Mouse (Mus musculus) midbrain, embryonic 15.5 days (tissue): Measurements from ENCODE around the gene Serpina6. TPM values are rescaled to one million over a fixed set of nuclear protein-coding genes. Genes with fewer than 3 reads are reported as not detected.
"Not testable (repeated sequence)": the region's sequence is repeated elsewhere in the genome, so short reads cannot be mapped to it uniquely, and the experiment has no call there.

Experiments used
- ATAC-seq: fragments of 200-750 bp; cut with Nextera tagmentation; replicated peaks from 2 replicates; pipeline ENCODE4 v1.8.0; 2017; ENCODE audit warnings: moderate TSS enrichment
- H3K27ac ChIP-seq: fragments of 300-500 bp; sonication (generic); 2 replicates; pipeline ENCODE4 v1.5.1; 2015; ENCODE audit warnings: mild to moderate bottlenecking, inconsistent platforms
- H3K27me3 ChIP-seq: fragments of 300-500 bp; sonication (generic); replicated peaks from 2 replicates; pipeline ENCODE4 v1.6.1; 2015; ENCODE audit warnings: inconsistent platforms
- H3K36me3 ChIP-seq: fragments of 300-500 bp; sonication (generic); replicated peaks from 2 replicates; pipeline ENCODE4 v1.6.1; 2015; ENCODE audit warnings: inconsistent platforms
- H3K4me1 ChIP-seq: fragments of 300-500 bp; sonication (generic); 2 replicates; pipeline ENCODE4 v1.6.1; 2015; ENCODE audit warnings: inconsistent platforms
- H3K4me2 ChIP-seq: fragments of 300-500 bp; sonication (generic); 2 replicates; pipeline ENCODE4 v1.6.1; 2015; ENCODE audit warnings: inconsistent platforms, mild to moderate bottlenecking, moderate library complexity
- H3K4me3 ChIP-seq: fragments of 300-500 bp; sonication (generic); 2 replicates; pipeline ENCODE4 v1.5.1; 2015; ENCODE audit warnings: mild to moderate bottlenecking, inconsistent platforms
- H3K9ac ChIP-seq: fragments of 300-500 bp; sonication (generic); 2 replicates; pipeline ENCODE4 v1.6.1; 2015; ENCODE audit warnings: mild to moderate bottlenecking, inconsistent platforms
- H3K9me3 ChIP-seq: fragments of 300-500 bp; sonication (generic); 2 replicates; pipeline ENCODE4 v1.6.1; 2016; ENCODE audit warnings: inconsistent platforms
- WGBS: fragments of 180-500 bp; shearing (Covaris S2); methylation state at CpG from one replicate; pipeline ENCODE4 v1.1.7; 2015; ENCODE audit warnings: mixed read lengths; 5-methylcytosine and 5-hydroxymethylcytosine counted together
- polyA plus RNA-seq: library from polyadenylated mRNA; unstranded; fragments of >200 nt; fragmentation: Nextera tagmentation; extraction: Ambion mirVana; gene quantifications from 2 replicates; pipeline ENCODE4 v1.2.1, GENCODE M21; 2015

The Serpina6 gene
- polyA plus RNA-seq, 1 experiment from 2014 or later: not detected

DNA sequence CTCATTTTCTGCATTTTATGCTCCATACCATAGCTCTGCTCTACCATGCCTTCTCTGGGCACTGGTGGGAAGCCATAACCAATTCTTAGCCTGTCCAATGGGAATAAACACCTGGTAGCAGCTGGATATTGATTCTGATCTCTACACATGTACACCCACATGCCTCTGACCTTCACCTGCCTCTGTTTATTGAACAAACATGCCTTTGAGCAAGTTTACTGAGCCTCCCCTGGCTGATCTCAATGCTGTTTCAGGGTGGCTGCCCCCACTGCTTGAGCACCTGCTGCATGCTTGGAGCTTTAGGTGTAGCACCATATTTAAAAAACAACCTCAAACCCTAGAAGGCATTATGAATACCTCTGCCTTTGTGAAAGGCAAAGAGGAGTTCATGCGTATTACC lies 22.8 kb upstream of the Serpina6 start:
- 91% methylated on average over 1 of the region's 1 CpGs for WGBS
- not testable (repeated sequence) for ATAC-seq, H3K27ac ChIP-seq

DNA sequence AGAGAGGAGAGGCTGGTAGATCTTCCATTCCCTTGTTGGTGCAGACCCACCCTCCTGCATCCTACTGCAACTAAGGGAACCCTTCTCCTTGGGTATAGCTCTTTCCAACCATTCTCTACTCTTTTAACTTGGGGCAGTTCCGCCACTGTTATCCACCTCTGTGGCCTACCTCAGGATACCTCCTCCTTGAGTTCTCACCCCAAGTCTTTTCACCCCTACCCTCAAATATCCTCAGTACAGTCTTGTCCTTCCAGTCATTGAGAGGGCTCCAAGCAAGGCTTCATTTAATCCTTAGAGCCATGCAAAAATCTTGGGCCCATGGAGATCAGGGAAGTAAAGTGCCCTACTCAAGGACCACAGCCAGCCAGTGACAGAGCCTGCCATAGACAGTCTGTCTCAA lies 19.0 kb upstream of the Serpina6 start, which contains the start of gene Serpina16:
TSS of gene Serpina16 (minus strand) at position 101 of the 400 bp plus-strand sequence.
- Histone ChIP-seq H3K27me3 (no peaks in the 10 kb centered on the region), H3K4me2 (no peak within 1 kb of the TSS), H3K9me3 (no peaks in the 10 kb centered on the region), H3K4me3 (no peak within 1 kb of the TSS), H3K4me1 (no peaks in the 10 kb centered on the region), H3K36me3 (no peaks in the 10 kb centered on the region), H3K9ac (no peak within 1 kb of the TSS), H3K27ac (no peak within 1 kb of the TSS)
- 98% methylated on average over 1 of the region's 1 CpGs for WGBS
- no peak for ATAC-seq

More for the DNA sequence above, 22.8 kb upstream of the Serpina6 start:
- not testable (repeated sequence) for H3K36me3 ChIP-seq, H3K9ac ChIP-seq, H3K4me3 ChIP-seq, H3K9me3 ChIP-seq, H3K4me2 ChIP-seq, H3K4me1 ChIP-seq, H3K27me3 ChIP-seq

DNA sequence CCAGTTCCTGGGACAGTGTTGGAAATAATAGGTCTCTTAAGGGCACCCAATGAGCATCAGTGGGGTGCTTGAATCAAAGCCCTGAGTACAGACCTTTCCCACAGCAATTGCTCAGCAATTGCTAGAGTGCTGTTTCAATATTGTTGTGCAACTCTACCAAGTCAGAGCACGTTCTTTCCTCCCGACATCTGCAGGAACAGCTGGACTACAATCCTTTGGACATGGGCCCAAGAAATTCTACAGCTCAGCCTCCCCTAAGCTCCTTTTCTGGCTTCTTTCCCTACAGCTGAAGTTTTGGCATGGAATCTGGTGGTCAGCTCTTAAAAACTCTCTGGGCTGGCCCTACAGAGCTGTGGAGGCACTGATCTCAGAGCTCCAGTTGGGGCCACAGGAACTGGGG lies 16.2 kb upstream of the Serpina6 start:
- Histone ChIP-seq H3K4me1 (no peaks in the 10 kb centered on the region), H3K9me3 (no peaks in the 10 kb centered on the region), H3K4me3 (no peak overlapping the region), H3K4me2 (no peak overlapping the region), H3K9ac (no peak overlapping the region), H3K36me3 (no peaks in the 10 kb centered on the region), H3K27me3 (no peaks in the 10 kb centered on the region), H3K27ac (no peak overlapping the region)
- 89% methylated on average over 2 of the region's 2 CpGs for WGBS
- ATAC-seq: no peak

DNA sequence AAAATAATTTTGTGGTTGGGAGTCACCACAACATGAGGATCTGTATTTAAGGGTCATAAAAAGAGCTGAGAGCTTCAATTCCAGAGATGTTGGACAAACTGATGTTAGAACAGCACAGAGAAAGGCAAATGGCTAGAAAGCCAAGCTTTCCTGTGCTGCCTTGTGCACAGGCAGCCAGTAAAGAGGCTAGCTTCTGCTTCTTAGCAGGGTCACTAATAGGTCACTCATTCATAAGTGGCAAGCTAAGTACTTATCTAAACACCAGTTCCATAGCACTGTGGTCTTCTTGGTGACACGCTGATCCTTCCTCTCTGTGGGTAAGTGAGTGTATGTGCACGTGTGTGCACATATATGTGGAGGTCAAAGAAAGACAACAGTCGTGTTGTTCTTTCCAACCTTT lies 14.5 kb upstream of the Serpina6 start:
- H3K4me3 ChIP-seq: no peak overlapping the region
- no peak overlapping the region for H3K4me2 ChIP-seq
- no peaks in the 10 kb centered on the region for H3K36me3 ChIP-seq
- H3K27ac ChIP-seq: no peak overlapping the region
- ATAC-seq: no peak
- 78% methylated on average over 3 of the region's 3 CpGs for WGBS
- H3K27me3 ChIP-seq: no peaks in the 10 kb centered on the region
- no peaks in the 10 kb centered on the region for H3K4me1 ChIP-seq
- H3K9me3 ChIP-seq: no peaks in the 10 kb centered on the region
- no peak overlapping the region for H3K9ac ChIP-seq

DNA sequence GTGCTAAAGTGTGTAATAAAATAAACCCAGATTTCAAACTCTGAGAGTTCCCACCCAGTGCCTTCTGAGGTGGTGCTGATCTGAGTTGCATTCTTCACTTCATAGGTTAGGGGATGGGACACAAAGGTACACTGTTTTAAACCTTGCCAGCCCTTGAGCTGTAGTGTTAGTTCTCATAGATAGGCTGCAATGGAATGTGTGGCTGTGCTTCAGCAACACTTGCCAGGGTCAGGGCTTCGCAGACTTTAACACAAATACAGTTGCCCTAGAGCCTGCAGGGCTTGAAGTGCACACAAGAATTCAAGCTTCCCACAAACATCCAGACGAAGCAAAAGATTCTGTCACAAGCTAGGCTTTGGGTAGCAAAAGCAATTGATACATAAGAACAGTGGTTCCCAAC lies 14.0 kb upstream of the Serpina6 start:
- ATAC-seq: no peak
- Histone ChIP-seq H3K9ac (no peak overlapping the region), H3K27ac (no peak overlapping the region), H3K27me3 (no peaks in the 10 kb centered on the region), H3K9me3 (no peaks in the 10 kb centered on the region), H3K4me3 (no peak overlapping the region), H3K4me1 (no peaks in the 10 kb centered on the region), H3K36me3 (no peaks in the 10 kb centered on the region), H3K4me2 (no peak overlapping the region)
- 81% methylated on average over 2 of the region's 2 CpGs for WGBS

DNA sequence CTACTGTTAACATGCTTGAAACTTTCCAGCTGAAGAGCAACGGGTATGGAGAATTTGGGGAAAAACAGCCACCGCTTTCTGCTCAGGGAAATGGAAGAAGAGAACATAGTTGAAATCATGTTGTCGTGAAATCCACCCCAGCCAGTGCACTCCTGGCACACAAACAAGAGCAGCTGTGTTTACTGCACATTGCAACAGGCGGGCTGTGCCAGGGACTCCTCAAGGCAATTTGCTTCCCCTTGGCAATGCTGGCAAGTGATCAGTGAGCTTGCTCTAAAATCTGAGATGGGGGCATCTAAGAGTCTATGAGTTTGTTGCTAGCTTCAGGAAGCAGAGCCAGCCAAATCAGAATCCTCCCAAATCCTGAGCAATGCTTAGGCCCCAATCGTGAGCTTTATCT lies 13.3 kb upstream of the Serpina6 start:
- Histone ChIP-seq H3K4me2 (no peak overlapping the region), H3K9ac (no peak overlapping the region), H3K4me1 (no peaks in the 10 kb centered on the region), H3K4me3 (no peak overlapping the region), H3K36me3 (no peaks in the 10 kb centered on the region), H3K27ac (no peak overlapping the region), H3K27me3 (no peaks in the 10 kb centered on the region), H3K9me3 (no peaks in the 10 kb centered on the region)
- ATAC-seq: no peak
- 80% methylated on average over 5 of the region's 5 CpGs for WGBS

DNA sequence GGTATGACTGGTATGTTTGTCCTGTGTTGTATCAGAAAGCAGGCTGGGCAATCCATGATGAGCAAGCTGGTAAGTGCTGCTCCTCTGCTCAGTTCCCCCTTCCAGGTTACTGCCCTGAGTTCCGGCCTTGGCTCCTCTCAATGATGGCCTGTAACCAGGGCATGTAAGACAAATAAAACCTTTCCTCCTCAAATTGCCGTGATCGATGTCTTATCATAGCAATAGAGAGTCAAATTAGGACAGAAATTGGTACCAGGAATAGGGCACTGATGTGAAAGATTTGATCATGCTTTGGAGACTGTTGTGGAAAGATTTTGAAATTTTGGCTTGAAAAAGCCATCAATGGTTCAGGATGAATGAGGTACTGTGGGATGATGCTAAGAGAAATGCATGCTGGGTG lies 8.3 kb upstream of the Serpina6 start:
- WGBS: 90% methylated on average over 3 of the region's 3 CpGs
- no peak overlapping the region for H3K27ac ChIP-seq

DNA sequence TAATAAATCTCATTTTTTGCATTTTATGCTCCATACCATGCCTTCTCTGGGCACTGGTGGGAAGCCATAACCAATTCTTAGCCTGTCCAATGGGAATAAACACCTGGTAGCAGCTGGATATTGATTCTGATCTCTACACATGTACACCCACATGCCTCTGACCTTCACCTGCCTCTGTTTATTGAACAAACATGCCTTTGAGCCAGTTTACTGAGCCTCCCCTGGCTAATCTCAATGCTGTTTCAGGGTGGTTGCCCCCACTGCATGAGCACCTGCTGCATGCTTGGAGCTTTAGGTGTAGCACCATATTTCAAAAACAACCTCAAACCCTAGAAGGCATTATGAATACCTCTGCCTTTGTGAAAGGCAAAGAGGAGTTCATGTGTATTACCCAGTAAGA lies 5.0 kb upstream of the Serpina6 start:
- H3K4me3 ChIP-seq, H3K4me1 ChIP-seq, H3K9ac ChIP-seq, ATAC-seq, H3K4me2 ChIP-seq, H3K27me3 ChIP-seq, H3K27ac ChIP-seq, H3K9me3 ChIP-seq, H3K36me3 ChIP-seq: not testable (repeated sequence)

More for the DNA sequence above, 8.3 kb upstream of the Serpina6 start:
- no peak overlapping the region for H3K9ac ChIP-seq
- H3K4me2 ChIP-seq: no peak overlapping the region
- no peaks in the 10 kb centered on the region for H3K9me3 ChIP-seq
- ATAC-seq: no peak
- no peaks in the 10 kb centered on the region for H3K27me3 ChIP-seq
- no peak overlapping the region for H3K4me3 ChIP-seq
- no peaks in the 10 kb centered on the region for H3K4me1 ChIP-seq
- H3K36me3 ChIP-seq: no peaks in the 10 kb centered on the region

DNA sequence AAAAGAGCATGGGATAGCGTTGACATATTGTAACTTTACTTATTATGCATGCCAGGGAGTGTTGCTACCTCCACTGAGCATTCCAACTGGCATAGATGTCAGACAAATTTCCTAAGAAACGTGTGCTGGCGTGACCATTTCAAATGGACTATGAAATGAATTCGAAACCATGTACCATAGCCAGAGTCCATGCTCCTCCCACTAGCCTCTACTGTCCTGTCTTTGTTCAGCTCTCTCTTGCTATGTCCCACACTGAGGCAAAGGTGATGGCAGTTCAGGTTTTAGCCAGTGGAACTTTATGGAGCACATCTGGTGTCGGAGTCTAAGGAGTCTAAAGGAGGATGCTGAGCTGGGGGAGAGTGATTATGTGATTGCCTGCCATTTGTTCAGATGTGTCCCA lies 3.1 kb upstream of the Serpina6 start:
- no peaks in the 10 kb centered on the region for H3K36me3 ChIP-seq
- H3K27me3 ChIP-seq: no peaks in the 10 kb centered on the region
- H3K4me3 ChIP-seq: no peak overlapping the region
- H3K9me3 ChIP-seq: no peaks in the 10 kb centered on the region
- no peaks in the 10 kb centered on the region for H3K4me1 ChIP-seq
- 85% methylated on average over 5 of the region's 5 CpGs for WGBS
- no peak overlapping the region for H3K27ac ChIP-seq
- no peak for ATAC-seq
- H3K9ac ChIP-seq: no peak overlapping the region
- H3K4me2 ChIP-seq: no peak overlapping the region

DNA sequence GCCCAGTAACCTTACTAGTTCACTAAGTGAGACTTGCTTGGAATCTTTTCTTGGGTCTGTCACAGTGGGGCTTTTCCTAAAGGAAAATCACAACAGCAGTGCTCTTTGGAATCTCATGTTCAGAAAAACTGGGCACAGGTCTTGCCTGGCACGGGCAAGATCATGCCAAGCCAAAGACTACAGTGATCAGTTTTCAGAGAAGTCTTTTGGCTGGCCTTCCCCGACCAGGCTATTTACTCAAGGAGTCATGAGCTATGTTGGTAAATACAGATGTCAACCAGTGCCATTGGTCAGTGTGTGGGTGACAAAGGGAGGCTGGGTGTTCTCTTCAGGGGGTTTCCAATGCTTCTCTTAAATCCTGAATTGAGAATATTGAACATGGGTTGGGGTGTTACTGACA lies 2.2 kb upstream of the Serpina6 start:
- no peak overlapping the region for H3K4me3 ChIP-seq
- no peaks in the 10 kb centered on the region for H3K36me3 ChIP-seq
- ATAC-seq: no peak
- H3K4me1 ChIP-seq: no peaks in the 10 kb centered on the region
- 91% methylated on average over 2 of the region's 2 CpGs for WGBS
- H3K4me2 ChIP-seq: no peak overlapping the region
- no peaks in the 10 kb centered on the region for H3K27me3 ChIP-seq
- no peak overlapping the region for H3K9ac ChIP-seq
- no peak overlapping the region for H3K27ac ChIP-seq
- H3K9me3 ChIP-seq: no peaks in the 10 kb centered on the region

DNA sequence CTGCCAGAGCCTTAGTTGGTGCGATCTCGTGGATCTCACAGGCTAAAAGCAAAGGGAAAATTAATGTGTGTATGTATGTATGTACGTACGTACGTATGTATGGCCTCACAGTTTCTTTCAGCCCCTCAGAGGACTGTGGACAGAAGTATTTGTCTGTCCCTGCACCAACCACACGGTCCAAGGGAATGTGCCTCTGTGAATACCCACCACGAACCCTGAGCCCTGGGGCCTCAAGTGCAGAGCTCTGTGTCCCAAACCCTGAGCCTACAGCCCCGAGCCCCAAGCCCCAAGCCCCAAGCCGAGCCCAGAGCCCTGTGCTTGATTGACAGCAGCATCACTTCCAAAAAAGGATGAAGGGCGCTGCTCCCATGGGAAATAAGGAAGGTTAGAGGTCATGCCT lies 979 bp upstream of the Serpina6 start:
- no peaks in the 10 kb centered on the region for H3K9me3 ChIP-seq
- H3K9ac ChIP-seq: no peak overlapping the region
- H3K27ac ChIP-seq: no peak overlapping the region
- H3K4me2 ChIP-seq: no peak overlapping the region
- no peaks in the 10 kb centered on the region for H3K4me1 ChIP-seq
- no peaks in the 10 kb centered on the region for H3K36me3 ChIP-seq
- no peaks in the 10 kb centered on the region for H3K27me3 ChIP-seq
- no peak overlapping the region for H3K4me3 ChIP-seq
- WGBS: 80% methylated on average over 10 of the region's 10 CpGs
- ATAC-seq: no peak

DNA sequence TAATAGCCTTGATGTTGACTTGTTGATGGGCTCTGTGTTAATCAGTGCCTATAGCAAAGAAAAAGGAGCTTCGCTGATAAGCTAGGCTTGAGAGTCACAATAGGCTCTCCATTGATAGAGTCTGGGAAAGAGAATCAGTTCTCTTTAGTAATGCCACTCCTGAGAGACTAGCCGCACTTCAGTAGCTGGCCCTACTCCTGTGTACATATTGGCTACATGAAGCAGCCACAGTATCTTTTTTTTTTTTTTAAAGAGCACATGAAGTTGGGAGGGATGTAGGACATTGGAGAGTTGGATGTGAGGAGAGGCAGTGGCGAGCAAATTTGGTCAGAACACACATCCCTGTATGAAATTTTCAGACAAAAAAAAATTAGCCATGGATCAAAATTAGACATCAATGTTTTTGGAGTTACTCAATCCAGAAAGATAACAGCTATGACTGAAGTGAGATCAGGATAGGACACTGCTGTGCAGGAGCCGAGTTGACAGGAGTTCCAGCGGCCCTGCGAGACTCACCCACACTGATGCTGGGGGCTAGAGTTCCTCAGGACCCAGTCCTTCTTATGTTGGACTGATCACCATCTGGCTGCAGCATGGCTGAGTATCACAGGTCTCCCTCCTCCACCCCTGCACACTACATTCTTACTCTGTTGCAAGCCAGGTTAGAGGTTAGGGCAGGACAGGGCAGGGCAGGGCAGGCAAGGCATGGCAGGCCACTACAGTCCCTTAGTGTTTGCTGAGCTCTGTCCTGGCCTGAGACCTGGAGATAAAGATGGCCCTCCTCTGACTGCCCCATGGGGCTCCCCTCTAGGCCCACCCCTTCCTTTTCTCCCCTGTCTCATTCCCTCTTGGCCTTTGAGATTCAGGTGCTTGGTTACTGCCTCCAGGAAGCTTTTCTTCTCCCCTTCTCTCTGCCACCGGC lies 1.6 kb downstream of the Serpina6 start:
- no peak overlapping the region for H3K27ac ChIP-seq
- no peak for ATAC-seq
- no peaks in the 10 kb centered on the region for H3K9me3 ChIP-seq
- H3K4me3 ChIP-seq: no peak overlapping the region
- no peak overlapping the region for H3K9ac ChIP-seq
- H3K36me3 ChIP-seq: no peaks in the 10 kb centered on the region
- WGBS: 82% methylated on average over 7 of the region's 7 CpGs
- no peaks in the 10 kb centered on the region for H3K4me1 ChIP-seq
- H3K27me3 ChIP-seq: no peaks in the 10 kb centered on the region
- H3K4me2 ChIP-seq: no peak overlapping the region

DNA sequence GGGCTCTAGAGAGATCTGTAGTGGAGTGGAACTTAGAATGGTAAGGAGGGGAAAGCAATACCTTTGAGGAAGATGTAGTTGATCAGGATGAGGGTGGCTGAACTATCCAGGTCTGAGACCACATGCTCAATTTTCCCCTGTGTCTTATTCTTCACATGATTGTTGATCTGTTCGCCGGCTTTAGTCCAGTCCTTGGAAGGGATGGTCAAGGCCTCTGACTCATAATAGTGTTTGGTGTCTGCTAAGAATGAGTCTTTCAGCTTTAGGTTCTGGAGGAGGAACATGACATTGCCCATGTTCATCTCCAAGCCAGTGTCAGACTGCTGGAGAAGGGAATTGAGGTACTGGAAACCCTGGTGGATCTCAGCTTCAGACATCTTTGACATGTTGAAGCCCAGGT lies 3.2 kb downstream of the Serpina6 start:
- Histone ChIP-seq H3K36me3 (no peaks in the 10 kb centered on the region), H3K9ac (no peak overlapping the region), H3K4me3 (no peak overlapping the region), H3K4me2 (no peak overlapping the region), H3K27ac (no peak overlapping the region), H3K9me3 (no peaks in the 10 kb centered on the region), H3K27me3 (no peaks in the 10 kb centered on the region), H3K4me1 (no peaks in the 10 kb centered on the region)
- WGBS: 98% methylated on average over 2 of the region's 2 CpGs
- ATAC-seq: no peak
